Mouse (Mus musculus): ENCODE results near the gene Rab40c.

DNA sequence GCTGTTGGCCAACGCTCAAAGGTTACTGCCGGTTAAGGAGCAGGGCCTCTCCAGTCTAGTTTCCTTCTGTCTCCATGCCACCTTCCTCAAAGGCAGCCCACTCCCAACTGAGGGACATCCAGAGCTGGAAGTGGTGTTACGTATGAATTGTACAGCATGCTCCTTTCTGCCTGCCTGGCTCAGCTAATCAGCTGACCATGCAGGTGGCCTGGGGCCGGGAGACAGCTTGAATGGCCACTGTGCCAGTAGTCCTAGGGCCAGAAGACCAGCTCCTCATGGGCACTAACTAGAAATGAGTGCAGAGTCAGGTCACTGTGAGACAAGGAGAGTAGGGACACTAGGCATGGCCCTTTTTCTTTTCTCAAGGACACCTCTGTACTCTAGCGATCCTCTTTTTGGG, 33.6 kb upstream of the Rab40c start:
- TF ChIP-seq CTCF (IDR thresholded peaks at IDR 0.05; ENCODE audit: low read depth), result no peak
- TF ChIP-seq EP300 (optimal IDR thresholded peaks at IDR 0.05), result no peak

All from stomach, postnatal 0 days (tissue).